Mouse (Mus musculus) forebrain, embryonic 13.5 days (tissue): ENCODE measurements around the gene Zfp664. TPM values are rescaled to one million over a fixed set of nuclear protein-coding genes. Genes with fewer than 3 reads are reported as not detected.
A peak's percentile ranks its signal among the peaks of the same experiment; 100 is the strongest.

Experiments
- ATAC-seq: fragments of 200-750 bp; cut with Nextera tagmentation; 2 replicates; pipeline ENCODE4 v1.8.0; 2017
- H3K27ac ChIP-seq: fragments of 300-500 bp; sonication (generic); 2 replicates; pipeline ENCODE4 v1.5.1; 2015; ENCODE audit warnings: inconsistent platforms, mild to moderate bottlenecking, moderate library complexity
- H3K27me3 ChIP-seq: fragments of 300-500 bp; sonication (generic); 2 replicates; pipeline ENCODE4 v1.6.1; 2015; ENCODE audit warnings: mild to moderate bottlenecking, inconsistent platforms
- H3K36me3 ChIP-seq: fragments of 300-500 bp; sonication (generic); 2 replicates; pipeline ENCODE4 v1.6.1; 2015; ENCODE audit warnings: mild to moderate bottlenecking, inconsistent platforms; ENCODE audit not compliant: poor library complexity, severe bottlenecking
- H3K4me1 ChIP-seq: fragments of 300-500 bp; sonication (generic); 2 replicates; pipeline ENCODE4 v1.6.1; 2015; ENCODE audit warnings: inconsistent platforms
- H3K4me2 ChIP-seq: fragments of 300-500 bp; sonication (generic); 2 replicates; pipeline ENCODE4 v1.6.1; 2015; ENCODE audit warnings: inconsistent platforms, mild to moderate bottlenecking, moderate library complexity
- H3K4me3 ChIP-seq: fragments of 300-500 bp; sonication (generic); 2 replicates; pipeline ENCODE4 v1.5.1; 2015; ENCODE audit warnings: mild to moderate bottlenecking, inconsistent platforms
- H3K9ac ChIP-seq: fragments of 300-500 bp; sonication (generic); 2 replicates; pipeline ENCODE4 v1.6.1; 2015; ENCODE audit warnings: mild to moderate bottlenecking, inconsistent platforms
- H3K9me3 ChIP-seq: fragments of 300-500 bp; sonication (generic); replicated peaks from 2 replicates; pipeline ENCODE4 v1.6.1; 2016; ENCODE audit warnings: inconsistent platforms
- WGBS: fragments of 180-500 bp; shearing (Covaris S2); methylation state at CpG from one replicate; pipeline ENCODE4 v1.1.7; 2015; 5-methylcytosine and 5-hydroxymethylcytosine counted together
- polyA plus RNA-seq: library from polyadenylated mRNA; unstranded; fragments of >200 nt; fragmentation: Nextera tagmentation; extraction: Ambion mirVana; gene quantifications from 2 replicates; pipeline ENCODE4 v1.2.1, GENCODE M21; 2015

Zfp664 gene
- polyA plus RNA-seq, 1 experiment from 2014 or later = 148 TPM

- WGBS = 90% methylated on average over 6 of the region's 6 CpGs
- no peak overlapping the region for H3K4me3 ChIP-seq
Observed at GRCm38 (mm10) chr5:124873890-124874601, 11.6 kb downstream of the Zfp664 start.

GRCm38 (mm10) chr5:124879251-124879650 is 16.8 kb downstream of the Zfp664 start:
- no peak overlapping the region for H3K4me2 ChIP-seq
- H3K27ac ChIP-seq = no peak overlapping the region
- no peaks in the 10 kb centered on the region for H3K27me3 ChIP-seq
- no peaks in the 10 kb centered on the region for H3K9me3 ChIP-seq
- peak overlapping the region; percentile 10; the same call in 1 of the 2 replicates for H3K9ac ChIP-seq
- ATAC-seq = no peak
- peaks cover 80% of the 10 kb centered on the region for H3K36me3 ChIP-seq
- H3K4me3 ChIP-seq = no peak overlapping the region
- peaks cover under 1% of the 10 kb centered on the region; the same call in 1 of the 2 replicates for H3K4me1 ChIP-seq
- WGBS = 96% methylated on average over 4 of the region's 4 CpGs

More at GRCm38 (mm10) chr5:124873890-124874601, 11.6 kb downstream of the Zfp664 start:
- H3K36me3 ChIP-seq = peaks cover 71% of the 10 kb centered on the region
- peaks cover 38% of the 10 kb centered on the region for H3K4me1 ChIP-seq
- H3K9ac ChIP-seq = no peak overlapping the region
- H3K9me3 ChIP-seq = no peaks in the 10 kb centered on the region
- ATAC-seq = no peak
- no peaks in the 10 kb centered on the region for H3K27me3 ChIP-seq
- H3K4me2 ChIP-seq = no peak overlapping the region
- H3K27ac ChIP-seq = no peak overlapping the region

DNA sequence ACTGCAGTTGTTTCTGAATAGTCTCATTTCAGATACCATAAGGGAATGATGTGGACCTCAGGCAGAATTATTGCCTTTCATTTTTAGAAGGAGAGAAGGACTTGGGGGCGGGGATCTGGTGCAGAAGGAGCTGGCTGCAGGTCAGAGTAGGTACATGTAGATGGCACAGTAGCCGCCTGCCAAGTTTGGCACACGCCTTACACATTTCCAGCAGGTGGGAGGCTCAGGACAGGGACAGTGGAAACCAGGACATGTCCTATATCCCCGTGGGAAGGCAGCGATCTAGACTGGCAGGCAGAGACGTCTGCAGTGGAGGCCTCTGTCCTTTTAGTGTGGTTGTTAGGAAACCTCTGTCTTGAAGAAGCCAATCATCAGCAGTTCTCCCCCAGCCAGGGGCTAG is 17.3 kb downstream of the Zfp664 start:
- Histone ChIP-seq H3K27me3 (no peaks in the 10 kb centered on the region), H3K27ac (no peak overlapping the region), H3K4me2 (no peak overlapping the region), H3K9me3 (no peaks in the 10 kb centered on the region), H3K4me1 (no peaks in the 10 kb centered on the region; the same call in 1 of the 2 replicates), H3K36me3 (peaks cover 81% of the 10 kb centered on the region), H3K4me3 (no peak overlapping the region), H3K9ac (no peak overlapping the region)
- 92% methylated on average over 6 of the region's 6 CpGs for WGBS
- ATAC-seq = no peak

DNA sequence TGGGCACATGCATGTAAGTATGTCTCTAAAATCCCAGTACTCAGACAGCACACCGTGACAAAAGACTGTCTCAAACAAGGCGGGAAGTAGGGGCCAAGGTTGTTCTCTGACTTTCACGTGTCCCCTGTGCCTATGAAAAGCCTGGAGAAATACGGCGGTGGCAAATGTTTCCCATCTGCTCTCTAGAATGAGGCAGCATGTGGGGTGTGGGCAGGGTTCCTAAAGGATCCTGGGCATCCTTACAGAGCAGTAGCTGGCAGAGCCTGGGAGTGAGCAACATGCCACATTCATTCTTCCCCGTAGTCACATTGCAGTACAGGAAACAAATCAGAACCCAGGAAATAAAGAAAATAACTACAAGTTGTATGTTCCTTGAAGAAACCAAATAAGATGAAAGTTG is 21.4 kb downstream of the Zfp664 start:
- WGBS = 78% methylated on average over 6 of the region's 6 CpGs
- no peaks in the 10 kb centered on the region for H3K4me1 ChIP-seq
- no peak overlapping the region for H3K9ac ChIP-seq
- no peak overlapping the region for H3K4me3 ChIP-seq
- no peaks in the 10 kb centered on the region for H3K9me3 ChIP-seq
- H3K27ac ChIP-seq = peak overlapping the region; percentile 23; the same call in 1 of the 2 replicates
- ATAC-seq = peak; percentile 38; the same call in 1 of the 2 replicates
- peaks cover 87% of the 10 kb centered on the region for H3K36me3 ChIP-seq
- no peaks in the 10 kb centered on the region for H3K27me3 ChIP-seq
- no peak overlapping the region for H3K4me2 ChIP-seq

GRCm38 (mm10) chr5:124888661-124889060 is 26.2 kb downstream of the Zfp664 start:
- H3K4me2 ChIP-seq = no peak overlapping the region
- 97% methylated on average over 8 of the region's 8 CpGs for WGBS
- H3K36me3 ChIP-seq = peaks cover 65% of the 10 kb centered on the region
- H3K4me3 ChIP-seq = no peak overlapping the region
- H3K4me1 ChIP-seq = no peaks in the 10 kb centered on the region
- H3K27ac ChIP-seq = no peak overlapping the region
- no peak for ATAC-seq
- H3K27me3 ChIP-seq = no peaks in the 10 kb centered on the region
- no peak overlapping the region for H3K9ac ChIP-seq
- H3K9me3 ChIP-seq = no peaks in the 10 kb centered on the region

DNA sequence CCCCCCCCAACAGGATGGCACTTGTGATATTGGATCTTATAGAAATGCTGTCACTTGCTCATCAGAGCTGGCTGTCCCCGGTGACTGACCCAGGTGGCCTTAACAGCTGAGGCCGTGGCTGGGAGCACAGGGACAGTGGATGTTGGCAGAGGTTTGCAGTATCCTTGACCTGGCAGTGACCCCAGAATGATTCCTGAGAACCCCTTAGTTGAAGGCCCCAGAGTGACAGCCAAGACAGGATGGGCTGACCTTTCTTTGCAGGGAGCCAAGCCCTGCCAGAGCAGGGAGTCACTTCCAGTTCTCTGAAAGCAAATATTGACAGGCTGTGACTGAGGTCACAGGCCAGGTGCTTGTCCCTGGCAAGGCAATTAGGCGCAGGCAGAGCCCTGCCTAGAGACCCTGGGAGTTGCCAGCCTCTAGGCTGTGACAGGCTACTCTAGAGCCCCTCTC is 29.5 kb downstream of the Zfp664 start:
- no peaks in the 10 kb centered on the region for H3K4me1 ChIP-seq
- 88% methylated on average over 3 of the region's 3 CpGs for WGBS
- ATAC-seq = no peak
- H3K9ac ChIP-seq = no peak overlapping the region
- H3K9me3 ChIP-seq = no peaks in the 10 kb centered on the region
- H3K4me3 ChIP-seq = no peak overlapping the region
- H3K27me3 ChIP-seq = no peaks in the 10 kb centered on the region
- H3K36me3 ChIP-seq = peaks cover 33% of the 10 kb centered on the region
- no peak overlapping the region for H3K4me2 ChIP-seq
- H3K27ac ChIP-seq = no peak overlapping the region

DNA sequence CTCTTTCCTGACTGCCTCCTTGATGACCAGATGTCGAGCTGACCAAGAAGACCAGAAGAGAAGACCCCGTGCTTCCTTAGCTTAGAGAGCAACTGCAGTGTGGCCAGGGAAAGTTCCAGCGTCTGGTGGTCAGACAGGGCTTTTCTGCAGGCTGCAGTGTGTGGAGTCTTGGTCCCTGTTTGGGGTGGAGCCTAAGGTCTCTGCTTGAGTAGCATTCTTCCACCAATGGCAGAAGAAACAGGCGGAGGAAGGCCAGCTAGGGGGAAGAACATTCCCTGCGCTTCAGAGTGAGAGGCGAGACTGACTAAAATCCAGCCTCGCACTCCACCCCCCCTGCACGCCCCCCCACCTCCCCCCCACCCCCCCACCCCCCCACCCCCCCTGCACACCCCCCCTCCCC is 33.6 kb downstream of the Zfp664 start:
- 64% methylated on average over 3 of the region's 8 CpGs for WGBS
- Histone ChIP-seq H3K4me2 (no peak overlapping the region), H3K4me3 (no peak overlapping the region), H3K27ac (no peak overlapping the region), H3K4me1 (peaks cover 5% of the 10 kb centered on the region; the same call in 1 of the 2 replicates), H3K9me3 (no peaks in the 10 kb centered on the region), H3K36me3 (0 out of 2 replicates have a peak, but pooled peaks cover 4% of the 10 kb centered on the region), H3K9ac (no peak overlapping the region), H3K27me3 (no peaks in the 10 kb centered on the region)
- ATAC-seq = no peak

- H3K4me1 ChIP-seq = peaks cover 11% of the 10 kb centered on the region
- H3K36me3 ChIP-seq = no peaks in the 10 kb centered on the region
- ATAC-seq = peak; percentile 52
- no peak overlapping the region for H3K9ac ChIP-seq
- no peaks in the 10 kb centered on the region for H3K9me3 ChIP-seq
- H3K4me3 ChIP-seq = no peak overlapping the region
- H3K27ac ChIP-seq = peak overlapping the region; percentile 32
- H3K4me2 ChIP-seq = peak overlapping the region; percentile 47
- WGBS = 33% methylated on average over 20 of the region's 20 CpGs
- H3K27me3 ChIP-seq = no peaks in the 10 kb centered on the region
Observed at GRCm38 (mm10) chr5:124899945-124900631, 37.6 kb downstream of the Zfp664 start.

DNA sequence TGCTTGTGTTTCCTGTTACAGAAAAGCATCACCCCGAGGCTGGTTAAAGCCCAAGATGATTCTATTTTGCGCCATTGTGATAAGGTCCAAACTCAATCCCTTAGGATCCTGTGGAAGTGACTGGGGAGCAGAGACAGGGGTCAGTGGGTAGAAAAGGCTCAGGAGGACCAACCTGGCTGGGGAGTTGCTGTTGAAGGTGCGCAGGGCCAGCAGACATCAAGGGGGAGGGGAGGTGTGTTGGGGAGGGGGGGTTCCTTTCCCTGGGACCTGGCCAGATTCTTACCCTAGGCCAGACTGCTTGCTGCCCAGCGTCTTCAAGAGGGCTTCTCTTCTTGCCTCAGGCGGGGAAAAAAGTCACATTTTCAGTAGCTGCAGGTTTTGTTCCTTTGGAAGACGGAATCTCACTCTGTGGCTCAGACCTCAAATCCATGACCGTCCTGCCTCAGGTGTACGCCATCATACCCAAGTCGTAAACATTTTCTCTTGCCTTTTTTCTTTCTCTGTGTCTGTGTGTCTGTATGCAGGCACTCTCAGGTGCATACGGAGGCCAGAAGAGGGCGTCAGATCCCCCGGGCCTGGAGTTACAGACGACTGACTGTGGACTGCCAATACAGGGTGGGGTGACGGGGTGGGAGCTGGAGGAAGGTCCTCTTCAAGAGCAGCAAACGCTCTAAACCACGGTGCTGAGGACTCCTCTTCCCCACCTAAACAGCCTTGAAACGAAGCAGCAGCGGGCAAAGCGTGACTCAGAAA is 38.4 kb downstream of the Zfp664 start:
- WGBS = 72% methylated on average over 19 of the region's 19 CpGs
- Histone ChIP-seq H3K4me3 (no peak overlapping the region), H3K9me3 (no peaks in the 10 kb centered on the region), H3K9ac (no peak overlapping the region), H3K4me1 (peaks cover 11% of the 10 kb centered on the region), H3K36me3 (no peaks in the 10 kb centered on the region), H3K4me2 (no peak overlapping the region), H3K27ac (peak overlapping the region; percentile 32; the same call in 1 of the 2 replicates), H3K27me3 (no peaks in the 10 kb centered on the region)
- no peak for ATAC-seq

- no peak for ATAC-seq
- Histone ChIP-seq H3K27me3 (no peaks in the 10 kb centered on the region), H3K4me3 (no peak overlapping the region), H3K9ac (no peak overlapping the region), H3K27ac (no peak overlapping the region), H3K9me3 (no peaks in the 10 kb centered on the region), H3K36me3 (no peaks in the 10 kb centered on the region), H3K4me1 (peaks cover 11% of the 10 kb centered on the region), H3K4me2 (no peak overlapping the region)
- WGBS = 75% methylated on average over 6 of the region's 6 CpGs
Observed at GRCm38 (mm10) chr5:124901675-124902074, 39.2 kb downstream of the Zfp664 start.

GRCm38 (mm10) chr5:124902195-124902594 is 39.7 kb downstream of the Zfp664 start:
- Histone ChIP-seq H3K4me1 (peaks cover 11% of the 10 kb centered on the region), H3K27ac (peak overlapping the region; percentile 31; the same call in 1 of the 2 replicates), H3K27me3 (no peaks in the 10 kb centered on the region), H3K9me3 (no peaks in the 10 kb centered on the region), H3K9ac (no peak overlapping the region), H3K4me3 (no peak overlapping the region), H3K36me3 (no peaks in the 10 kb centered on the region), H3K4me2 (no peak overlapping the region)
- 82% methylated on average over 10 of the region's 10 CpGs for WGBS
- ATAC-seq = no peak

- H3K9ac ChIP-seq = no peak overlapping the region
- no peak overlapping the region for H3K27ac ChIP-seq
- no peak for ATAC-seq
- no peaks in the 10 kb centered on the region for H3K9me3 ChIP-seq
- no peak overlapping the region for H3K4me2 ChIP-seq
- H3K27me3 ChIP-seq = no peaks in the 10 kb centered on the region
- 90% methylated on average over 4 of the region's 4 CpGs for WGBS
- no peaks in the 10 kb centered on the region for H3K36me3 ChIP-seq
- no peak overlapping the region for H3K4me3 ChIP-seq
- peaks cover 11% of the 10 kb centered on the region for H3K4me1 ChIP-seq
Observed at GRCm38 (mm10) chr5:124903852-124904251, 41.4 kb downstream of the Zfp664 start.
